Mouse (Mus musculus) heart, adult 11 months (tissue): Measurements from ENCODE around the gene Gse1.
A peak's percentile ranks its signal among the peaks of the same experiment; 100 is the strongest.

Source experiments
- DNase-seq: peaks from one replicate; pipeline ENCODE4 v3.0.0; 2022

The Gse1 gene

GRCm38 (mm10) chr8:120504251-120505081, 276.2 kb downstream of the Gse1 start:
- DNase-seq: peak; percentile 99

DNA sequence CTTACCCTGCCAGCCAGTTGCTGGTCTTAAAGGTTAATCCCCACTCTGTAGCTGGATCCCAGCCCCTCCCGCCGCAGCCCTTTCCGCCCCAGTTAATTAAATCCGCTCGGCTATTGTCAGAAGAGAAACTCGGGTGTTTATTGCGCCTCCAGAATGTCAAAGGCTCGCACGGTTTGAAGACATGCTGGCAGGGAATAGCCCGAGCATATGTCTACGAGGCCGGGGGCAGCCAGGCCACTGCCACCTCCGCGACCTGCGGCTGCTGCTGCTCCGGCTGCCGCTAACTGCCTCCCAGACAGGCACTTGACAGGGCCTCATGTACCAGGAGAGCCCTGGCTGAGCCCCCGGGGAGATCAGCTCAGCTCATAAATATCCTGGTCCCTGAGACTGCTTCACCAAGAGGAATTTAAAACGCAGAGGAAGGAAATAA, 276.8 kb downstream of the Gse1 start:
- peak; percentile 96 for DNase-seq

- peak; percentile 90 for DNase-seq
Observed at GRCm38 (mm10) chr8:120505619-120506310, 277.5 kb downstream of the Gse1 start.

- no peak for DNase-seq
Observed at GRCm38 (mm10) chr8:120506562-120506961, 278.3 kb downstream of the Gse1 start.

GRCm38 (mm10) chr8:120507290-120507689, 279.0 kb downstream of the Gse1 start:
- DNase-seq: peak; percentile 90

- peak; percentile 94 for DNase-seq
Observed at GRCm38 (mm10) chr8:120509136-120510034, 281.1 kb downstream of the Gse1 start.

DNA sequence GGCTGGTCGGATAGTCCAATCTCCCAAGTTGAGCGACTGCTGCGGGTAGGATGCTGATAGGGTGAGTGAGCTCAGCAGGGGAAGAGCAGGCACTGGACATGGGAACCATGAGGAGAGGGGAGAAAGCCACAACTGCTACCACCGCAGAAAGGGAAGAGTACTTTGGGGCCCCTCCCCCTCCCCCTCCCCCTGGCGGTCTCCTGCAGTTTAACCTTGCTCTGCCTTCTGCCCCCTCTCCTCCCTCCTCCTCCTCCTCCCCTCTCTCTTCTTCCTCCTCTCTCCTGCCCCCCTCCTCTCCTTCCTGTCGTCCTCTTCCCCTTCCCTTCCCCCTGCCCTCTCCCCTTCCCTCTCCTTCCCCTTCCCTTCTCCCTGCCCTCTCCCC, 281.8 kb downstream of the Gse1 start:
- DNase-seq: no peak

GRCm38 (mm10) chr8:120510863-120511457, 282.7 kb downstream of the Gse1 start:
- peak; percentile 92 for DNase-seq

DNA sequence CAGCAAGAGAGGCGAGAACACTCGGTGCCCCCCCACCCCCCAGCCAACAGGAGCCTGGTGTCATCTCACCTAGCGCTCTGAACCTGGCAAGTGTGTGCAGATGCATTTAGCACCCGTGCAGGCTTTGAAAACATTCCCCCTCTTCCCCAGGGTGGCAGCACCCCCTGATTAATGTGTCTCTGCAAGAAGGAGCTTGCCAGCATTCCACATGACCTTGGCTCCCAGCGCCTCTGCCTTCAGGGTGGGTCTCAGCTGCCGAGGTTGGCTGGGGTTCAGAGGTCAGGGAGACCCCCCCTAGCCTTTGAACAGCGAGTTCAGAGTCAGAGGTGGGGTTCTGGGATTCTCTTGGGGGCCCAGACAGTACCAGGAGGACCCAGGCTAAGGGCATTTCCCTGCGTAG, 283.5 kb downstream of the Gse1 start:
- peak; percentile 89 for DNase-seq

DNA sequence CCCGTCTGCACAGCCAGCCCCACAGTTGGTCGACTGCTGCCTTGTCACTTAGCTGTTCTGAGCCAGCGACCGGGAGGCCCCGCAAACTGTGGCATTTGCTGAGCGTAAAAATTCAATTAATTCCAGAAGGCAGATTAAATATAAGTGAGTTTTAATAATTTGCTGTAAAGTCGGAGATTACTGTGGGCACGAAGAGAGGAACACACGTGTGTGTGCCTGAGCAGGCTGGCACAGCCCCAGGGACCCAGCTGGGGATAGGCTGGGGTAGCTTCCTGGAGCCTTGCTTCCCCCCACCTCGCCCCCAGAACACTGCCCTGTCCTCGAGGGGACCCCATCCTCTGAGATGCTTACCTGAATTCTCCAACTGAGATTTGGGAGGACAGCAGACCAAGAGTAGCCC, 284.1 kb downstream of the Gse1 start:
- no peak for DNase-seq

GRCm38 (mm10) chr8:120513145-120513544, 284.9 kb downstream of the Gse1 start:
- no peak for DNase-seq

DNA sequence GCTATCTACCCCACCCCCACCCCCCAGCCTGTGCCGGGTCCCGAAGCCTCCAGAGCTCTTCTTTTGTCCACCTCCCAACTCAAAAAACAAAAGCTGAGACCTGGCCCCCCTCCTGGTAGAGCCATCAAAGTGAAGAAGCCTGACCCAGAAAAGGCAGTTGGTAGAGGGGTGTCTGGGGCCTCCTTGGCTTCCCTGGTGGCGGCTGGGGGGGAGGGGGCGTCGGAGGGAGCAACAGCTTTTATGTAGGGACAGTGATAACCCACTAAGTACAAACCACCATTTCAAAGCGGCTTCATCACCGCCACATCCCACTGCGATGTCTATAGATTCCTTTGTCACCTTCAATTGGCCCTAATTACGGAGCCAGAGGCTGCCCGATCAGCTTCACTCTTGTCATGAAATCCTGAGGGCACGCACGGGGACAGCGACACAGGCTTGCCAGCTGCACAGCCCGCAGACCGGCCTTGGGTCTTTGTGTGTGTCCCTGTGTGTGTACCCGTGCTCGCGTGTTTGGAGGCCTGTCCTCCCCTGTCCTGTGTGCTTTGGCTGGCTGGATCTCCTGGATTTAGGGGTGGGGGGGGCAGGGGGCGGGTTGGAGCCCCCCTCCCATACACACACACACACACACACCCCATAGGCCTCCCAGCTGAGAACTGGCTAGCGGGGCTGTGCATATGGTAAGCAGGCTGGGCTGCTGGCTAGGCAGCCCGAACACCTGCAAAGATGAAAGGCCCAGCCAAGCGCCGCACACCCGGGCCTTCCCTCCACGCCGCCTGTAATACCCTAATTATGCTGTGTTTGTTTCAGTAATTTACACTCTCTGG, 285.6 kb downstream of the Gse1 start:
- DNase-seq: no peak

DNA sequence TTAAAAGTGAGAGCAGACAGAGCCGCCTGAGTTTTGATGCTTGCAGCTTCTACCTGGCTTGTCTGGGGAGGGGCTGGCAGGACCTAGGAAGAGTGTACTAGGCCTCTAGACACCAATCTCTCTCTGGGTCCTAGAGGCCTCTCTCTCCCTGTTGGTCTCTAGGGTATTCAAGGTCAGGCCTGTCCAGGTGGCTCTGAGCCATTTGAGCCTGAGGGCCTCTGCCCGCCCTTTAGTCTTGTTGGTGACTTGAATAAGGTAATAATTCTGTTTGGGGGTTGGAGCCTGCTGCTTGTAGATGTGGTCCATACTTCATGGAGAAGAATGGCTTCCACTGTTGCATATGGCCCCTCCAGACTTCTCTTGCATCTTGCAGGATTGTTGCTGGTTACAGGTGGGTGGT, 287.0 kb downstream of the Gse1 start:
- no peak for DNase-seq

- DNase-seq: peak; percentile 91
Observed at GRCm38 (mm10) chr8:120515650-120516049, 287.4 kb downstream of the Gse1 start.

- peak; percentile 92 for DNase-seq
Observed at GRCm38 (mm10) chr8:120516182-120516755, 288.0 kb downstream of the Gse1 start.

GRCm38 (mm10) chr8:120517666-120518410, 289.6 kb downstream of the Gse1 start:
- peak; percentile 98 for DNase-seq

DNA sequence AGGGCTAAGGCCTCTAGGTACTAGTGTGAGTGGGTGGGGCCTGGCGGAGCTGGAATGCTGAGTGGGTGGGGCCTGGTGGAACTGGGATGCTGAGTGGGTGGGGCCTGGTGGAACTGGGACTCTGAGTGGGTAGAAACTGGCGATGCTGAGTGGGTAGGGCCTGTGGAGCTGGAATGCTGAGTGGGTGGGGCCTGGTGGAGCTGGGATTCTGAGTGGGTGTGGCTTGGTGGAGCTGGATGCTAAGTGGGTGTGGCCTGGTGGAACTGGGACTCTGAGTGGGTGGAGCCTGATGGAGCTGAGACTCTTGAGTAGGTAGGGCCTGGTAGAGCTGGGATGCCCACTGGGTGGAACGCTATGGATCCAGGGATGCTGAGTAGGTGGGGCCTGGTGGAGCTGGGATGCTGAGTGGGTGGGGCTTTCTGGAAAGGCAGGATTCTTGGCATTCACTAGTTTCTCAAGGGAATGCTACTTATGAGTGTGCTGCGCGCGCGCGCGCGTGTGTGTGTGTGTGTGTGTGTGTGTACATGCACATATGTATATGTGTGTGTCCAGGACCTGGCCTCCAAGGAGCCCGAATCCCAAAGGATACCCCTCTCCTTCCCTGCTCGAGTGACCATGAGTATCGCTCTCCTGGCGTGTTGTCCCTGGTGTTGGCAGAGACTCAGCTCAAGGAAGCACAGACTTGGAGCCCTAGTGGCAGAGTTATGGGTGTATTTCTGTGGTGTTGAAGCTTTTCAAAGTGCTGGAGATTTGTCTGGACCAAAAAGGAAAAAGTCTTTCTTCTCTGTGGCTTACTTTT, 290.7 kb downstream of the Gse1 start:
- peak; percentile 98 for DNase-seq

DNA sequence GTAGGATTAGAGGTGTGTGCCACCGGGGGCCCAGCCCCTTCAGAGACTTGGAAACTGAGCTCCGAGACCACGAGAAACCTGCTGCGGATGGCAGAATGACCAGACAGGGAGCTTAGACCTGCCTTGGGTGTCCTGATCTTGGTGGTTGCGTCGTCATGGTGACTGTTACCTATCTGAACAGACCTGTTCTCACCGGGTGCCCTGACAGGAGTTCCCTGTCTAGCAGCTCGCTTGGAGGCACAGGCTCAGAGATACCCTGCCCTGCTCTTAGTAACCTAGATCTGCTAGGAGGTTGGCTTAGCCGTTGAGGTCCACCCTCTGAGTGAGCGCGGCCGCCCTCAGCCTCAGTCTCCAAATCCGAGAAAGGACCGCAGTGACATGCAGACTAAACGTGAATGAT, 292.0 kb downstream of the Gse1 start:
- DNase-seq: peak; percentile 93

DNA sequence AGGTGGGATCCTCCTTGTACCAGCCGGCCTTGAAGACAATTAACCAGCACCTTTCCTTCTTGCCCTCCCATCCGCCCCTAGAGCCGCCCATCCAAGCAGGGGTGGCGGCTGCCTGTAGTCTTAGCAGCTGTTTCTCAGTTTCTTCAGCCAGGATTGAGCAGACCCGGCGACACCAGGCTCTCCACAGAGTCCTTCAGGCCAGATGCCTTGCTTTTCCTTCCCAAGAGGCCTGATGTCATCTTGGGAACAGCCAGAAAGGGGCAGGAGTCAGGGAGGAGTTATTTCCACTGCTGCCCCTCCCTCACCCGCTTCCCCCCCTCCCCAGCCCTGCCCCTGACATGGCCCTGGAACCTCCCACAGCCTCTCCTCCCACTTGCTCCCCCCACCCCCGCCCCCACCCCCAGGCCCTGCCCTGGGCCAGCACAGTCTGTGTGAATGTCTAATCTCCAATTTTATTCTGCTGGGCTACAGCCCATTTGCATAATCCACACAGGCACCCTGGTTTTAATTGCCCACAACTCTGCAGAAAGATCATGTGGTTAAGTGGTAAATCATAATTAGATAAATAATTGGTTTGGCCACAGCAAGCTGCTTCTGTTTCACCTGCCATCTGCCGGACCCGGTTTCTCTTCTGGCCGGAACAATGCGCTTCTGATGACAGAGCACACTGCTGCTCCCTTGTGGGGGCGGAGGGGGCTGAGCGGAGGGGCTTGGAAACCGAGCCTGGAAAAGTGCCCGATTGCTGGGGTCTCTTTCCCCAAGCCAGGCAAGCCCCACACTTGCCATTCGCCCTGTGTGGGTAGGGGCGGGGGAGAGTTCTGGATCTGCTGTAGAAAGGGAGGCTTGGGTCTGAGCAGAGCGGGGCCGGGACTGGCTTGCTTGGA, 292.7 kb downstream of the Gse1 start:
- peak; percentile 97 for DNase-seq
